Comparison of ENCODE assay signal across 8 mouse cellular contexts in the genomic region with DNA sequence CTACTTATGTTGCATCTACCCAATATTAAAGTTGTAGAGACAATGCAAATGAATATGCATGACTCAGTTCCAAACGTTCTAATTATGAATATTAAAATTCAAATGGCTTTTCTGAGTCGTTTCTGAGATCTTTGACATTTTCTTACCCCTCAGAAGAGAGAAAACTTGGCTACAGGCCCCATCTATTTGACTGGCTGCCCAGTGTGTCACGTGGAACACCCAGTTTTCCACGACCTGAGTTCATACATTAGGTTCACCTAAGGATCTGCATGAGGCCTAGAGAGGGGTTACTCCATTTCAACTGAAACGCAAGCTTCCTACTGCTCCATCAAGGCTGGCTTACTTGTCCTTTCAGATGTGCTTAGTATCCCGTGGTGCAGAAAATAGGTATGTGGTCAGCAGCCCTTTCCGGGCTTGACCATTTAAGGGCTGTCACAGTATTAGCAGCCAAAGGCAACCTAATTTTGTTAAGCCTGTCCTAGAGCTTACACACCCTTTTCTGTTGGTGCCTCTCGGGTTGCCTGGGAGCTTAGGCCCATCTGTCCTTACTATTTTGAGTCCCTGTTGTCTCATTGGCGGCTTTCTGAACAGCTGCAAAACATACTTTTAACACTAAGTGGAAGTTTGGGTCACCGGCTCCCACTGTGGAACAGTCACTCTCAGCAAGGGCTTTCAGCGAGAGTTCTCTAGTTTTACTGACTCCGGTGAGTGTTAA. TPM values are rescaled to one million over a fixed set of nuclear protein-coding genes. Genes with fewer than 3 reads are reported as not detected.
DNase-seq lines count a peak whose midpoint lies in the region; ATAC-seq and TF ChIP-seq lines count a peak whose summit lies in the region.

Gene Vma21 (plus strand): TSS at position 294 of the 715 bp plus-strand sequence.

- H3K4me1 ChIP-seq in kidney, adult 2 months (ENCODE audit: control insufficient read depth, insufficient read depth, low read length): no peaks in the 10 kb centered on the region

- DNase-seq in kidney, adult 2 months: peak; percentile 4
- DNase-seq in kidney, adult 11 months: no peak
- peak; percentile 2 for DNase-seq in adrenal gland, postnatal 25 days
- DNase-seq in heart, postnatal 10 days: peak in 1 of 2 experiments; percentile 50
- peak; percentile 6 for DNase-seq in layer of hippocampus, adult 9-11 months
- DNase-seq in testis, postnatal 10 days (ENCODE audit: low spot score): peak; percentile 38

- H3K27me3 ChIP-seq in kidney, adult 2 months (replicated peaks; ENCODE audit: control insufficient read depth, insufficient read depth, low read length): no peaks in the 10 kb centered on the region

- H3K36me3 ChIP-seq in kidney, adult 2 months (ENCODE audit: control insufficient read depth, insufficient read depth, low read length): no peaks in the 10 kb centered on the region
- H3K36me3 ChIP-seq in macrophage (ENCODE audit: inconsistent target): no peaks in the 10 kb centered on the region

- H3K4me3 ChIP-seq in kidney, adult 2 months (ENCODE audit: insufficient read depth, low read depth, low read length): peak within 1 kb of the TSS; percentile 96
- peak within 1 kb of the TSS; percentile 62 for H3K4me3 ChIP-seq in macrophage (ENCODE audit: inconsistent target)

- ATAC-seq in erythroid progenitor cell, adult 5-6 weeks (replicated peaks; ENCODE audit: low FRiP score, poor library complexity, severe bottlenecking): peak; percentile 47

- H3K27ac ChIP-seq in kidney, adult 2 months (ENCODE audit: insufficient read depth, low read depth, low read length): peak within 1 kb of the TSS; percentile 91
- peak within 1 kb of the TSS; percentile 73 for H3K27ac ChIP-seq in macrophage

- peaks cover 37% of the 10 kb centered on the region for H3K79me2 ChIP-seq in macrophage (ENCODE audit: inconsistent target)

- intact Hi-C loops in heart, postnatal 10 days (cut with DNase I): loop anchor here (5.0 kb wide), 2 partner anchors 127 to 147 kb away; partner anchors contain the start of gene Prrg3

- TF ChIP-seq CTCF in kidney, adult 2 months (conservative IDR thresholded peaks at IDR 0.05; ENCODE audit: insufficient read depth, insufficient read length, low read depth, low read length): no peak

- WGBS in kidney, adult 2 months: 14% methylated on average over 12 of the region's 12 CpGs
- 43% methylated on average over 12 of the region's 12 CpGs for WGBS in macrophage (ENCODE audit: missing documents)

- no peak for TF ChIP-seq POLR2A in kidney, adult 2 months (IDR thresholded peaks at IDR 0.05; ENCODE audit: low read depth, low read length)

RNA-seq across cellular contexts. Expression of gene Vma21, which starts in this region (rescaled TPM):
- 3.9 and 6.3 TPM in 2 replicates for polyA plus RNA-seq in kidney, adult 2 months (2012; rRNA removed)
- 35.4 and 38.6 TPM in 2 replicates for total RNA-seq in adrenal gland, postnatal 25 days (2021)
- total RNA-seq in erythroid progenitor cell, adult 5-6 weeks (2015; ENCODE audit: low replicate concordance): 18.0 and 20.9 TPM in 2 replicates
- 1.7 and 5.6 TPM in 2 replicates for total RNA-seq in erythroid progenitor cell, adult 5-6 weeks (2017; ENCODE audit: low replicate concordance)
- total RNA-seq in heart, postnatal 10 days (2021): 10 to 100 TPM; 21.0 to 23.9 TPM
- total RNA-seq in macrophage (2018; cell fraction: chromatin; rRNA removed): 10 to 100 TPM in 23 of 26 experiments, 1 to 10 TPM in 3; 4.9 to 31.8 (median 16.9) TPM
- 10 to 100 TPM; 26.9 to 60.7 (median 46.9) TPM for total RNA-seq in macrophage (2018; cell fraction: cytosol; rRNA removed)
- 10 to 100 TPM; 24.9 to 54.6 (median 36.3) TPM for total RNA-seq in macrophage (2018; cell fraction: nucleus; rRNA removed)
- polyA plus RNA-seq in macrophage (2018): 34.2 to 60.3 TPM (median 57.0 TPM) in 3 replicates
